Mouse (Mus musculus) embryo, embryonic 10 days (tissue): ENCODE results near the gene Pced1b.

ENCODE experiments used
- DNase-seq: peaks from one replicate; pipeline ENCODE4 v3.0.0-alpha.2; 2015; ENCODE audit warnings: low spot score

Pced1b gene

GRCm38 (mm10) chr15:97257206-97257775 is 10.4 kb downstream of the Pced1b start:
- DNase-seq: no peak

- no peak for DNase-seq
Measured at GRCm38 (mm10) chr15:97258483-97259230, 11.8 kb downstream of the Pced1b start.

- no peak for DNase-seq
Measured at GRCm38 (mm10) chr15:97259300-97259699, 12.4 kb downstream of the Pced1b start.

- DNase-seq: no peak
Measured at GRCm38 (mm10) chr15:97259968-97260597, 13.2 kb downstream of the Pced1b start.

GRCm38 (mm10) chr15:97262251-97262650 is 15.3 kb downstream of the Pced1b start:
- DNase-seq: no peak

GRCm38 (mm10) chr15:97266236-97266845 is 19.4 kb downstream of the Pced1b start:
- DNase-seq: no peak

GRCm38 (mm10) chr15:97267094-97267695 is 20.3 kb downstream of the Pced1b start:
- DNase-seq: no peak

GRCm38 (mm10) chr15:97271985-97272697 is 25.2 kb downstream of the Pced1b start:
- no peak for DNase-seq

GRCm38 (mm10) chr15:97272831-97273230 is 25.9 kb downstream of the Pced1b start:
- no peak for DNase-seq

GRCm38 (mm10) chr15:97275626-97276395 is 28.9 kb downstream of the Pced1b start:
- DNase-seq: no peak

GRCm38 (mm10) chr15:97276660-97277153 is 29.8 kb downstream of the Pced1b start:
- no peak for DNase-seq

GRCm38 (mm10) chr15:97277328-97277727 is 30.4 kb downstream of the Pced1b start:
- no peak for DNase-seq

GRCm38 (mm10) chr15:97278340-97278948 is 31.5 kb downstream of the Pced1b start:
- no peak for DNase-seq

GRCm38 (mm10) chr15:97280131-97280530 is 33.2 kb downstream of the Pced1b start:
- DNase-seq: no peak

- DNase-seq: no peak
Measured at GRCm38 (mm10) chr15:97280776-97281175, 33.9 kb downstream of the Pced1b start.

GRCm38 (mm10) chr15:97281712-97282571 is 35.0 kb downstream of the Pced1b start:
- peak; percentile 44 for DNase-seq

- no peak for DNase-seq
Measured at GRCm38 (mm10) chr15:97282572-97282881, 35.6 kb downstream of the Pced1b start.

- DNase-seq: no peak
Measured at GRCm38 (mm10) chr15:97284201-97284600, 37.3 kb downstream of the Pced1b start.

- no peak for DNase-seq
Measured at GRCm38 (mm10) chr15:97285665-97286212, 38.8 kb downstream of the Pced1b start.
